Mouse (Mus musculus) CH12.LX (cell line): ENCODE data around the gene Dennd1a. TPM values are rescaled to one million over a fixed set of nuclear protein-coding genes. Genes with fewer than 3 reads are reported as not detected.

Experiments used
- DNase-seq: peaks from one replicate; pipeline ENCODE4 v3.0.0-alpha.2; 2013; ENCODE audit errors: extremely low read depth
- H3K27ac ChIP-seq: 2 replicates; pipeline ENCODE4 v1.5.1; 2012; ENCODE audit warnings: low read depth, mild to moderate bottlenecking, control low read depth, moderate library complexity; ENCODE audit not compliant: insufficient read depth
- H3K27me3 ChIP-seq: replicated peaks from 2 replicates; pipeline ENCODE3; 2012; ENCODE audit warnings: inconsistent platforms
- H3K36me3 ChIP-seq, 2 experiments: replicated peaks in 1 of 2; 2 replicates each; pipeline versions ENCODE3 to v1.6.1; 2012; ENCODE audit warnings: inconsistent platforms in 1 of 2, low read length in 1 of 2, mild to moderate bottlenecking in 1 of 2, mixed read lengths in 1 of 2, moderate library complexity in 1 of 2; ENCODE audit not compliant: control insufficient read depth in 1 of 2, insufficient read depth in 1 of 2
- H3K4me1 ChIP-seq, 2 experiments: 2 replicates each; pipeline ENCODE4 v1.6.1; 2012; ENCODE audit warnings: inconsistent platforms in 1 of 2, moderate library complexity in 1 of 2; ENCODE audit not compliant: insufficient read depth in 2 of 2, control insufficient read depth in 1 of 2
- H3K4me2 ChIP-seq: 2 replicates; pipeline ENCODE4 v1.6.1; 2012; ENCODE audit warnings: low read depth, mild to moderate bottlenecking, control low read depth; ENCODE audit not compliant: poor library complexity, insufficient read depth, severe bottlenecking
- H3K4me3 ChIP-seq, 3 experiments: fragments of 150-350 bp in 1 of 3; sonication (generic) in 1 of 3; replicated peaks in 1 of 3; 2 replicates each; pipeline versions ENCODE3 to v1.5.1; 2011 to 2012; ENCODE audit warnings: low read depth in 2 of 3, low read length in 2 of 3, mild to moderate bottlenecking in 2 of 3, moderate library complexity in 2 of 3, control low read depth in 1 of 3, improper control_type of control experiment in 1 of 3, inconsistent platforms in 1 of 3, mixed read lengths in 1 of 3; ENCODE audit not compliant: poor library complexity in 1 of 3
- H3K79me2 ChIP-seq: replicated peaks from 2 replicates; pipeline ENCODE4 v1.6.1; 2012; ENCODE audit warnings: mild to moderate bottlenecking, moderate library complexity; ENCODE audit not compliant: control insufficient read depth, poor library complexity, insufficient read depth, severe bottlenecking; ENCODE audit errors: extremely low read depth
- H3K9ac ChIP-seq: 2 replicates; pipeline ENCODE4 v1.6.1; 2012; ENCODE audit warnings: low read depth, mild to moderate bottlenecking, control low read depth, moderate library complexity; ENCODE audit not compliant: insufficient read depth
- H3K9me3 ChIP-seq: replicated peaks from 2 replicates; pipeline ENCODE3; 2012; ENCODE audit warnings: low read length, inconsistent platforms, mixed read lengths
- CHD1 ChIP-seq: IDR thresholded peaks from 2 replicates; pipeline ENCODE4 v1.6.1; 2012; ENCODE audit warnings: low read depth, low read length, improper control_type of control experiment, inconsistent platforms
- EP300 ChIP-seq: IDR thresholded peaks from 2 replicates; pipeline ENCODE4 v1.6.1; 2011; ENCODE audit warnings: low read length, improper control_type of control experiment
- GABPA ChIP-seq: IDR thresholded peaks from 2 replicates; pipeline ENCODE4 v1.6.1; 2012; ENCODE audit warnings: low read depth, low read length, improper control_type of control experiment, inconsistent platforms; ENCODE audit not compliant: insufficient replicate concordance
- IRF4 ChIP-seq: IDR thresholded peaks from 2 replicates; pipeline ENCODE4 v1.6.1; 2014; ENCODE audit warnings: low read depth, mild to moderate bottlenecking, inconsistent platforms, low read length, improper control_type of control experiment
- KAT2A ChIP-seq: IDR thresholded peaks from 2 replicates; pipeline ENCODE4 v1.6.1; 2012; ENCODE audit warnings: low read length, improper control_type of control experiment, inconsistent platforms; ENCODE audit not compliant: insufficient replicate concordance
- MEF2A ChIP-seq: IDR thresholded peaks from 2 replicates; pipeline ENCODE4 v1.6.1; 2014; ENCODE audit warnings: low read depth, mild to moderate bottlenecking, inconsistent platforms, low read length, improper control_type of control experiment, borderline replicate concordance
- MYC ChIP-seq: IDR thresholded peaks from 2 replicates; pipeline ENCODE4 v1.6.1; 2011; ENCODE audit warnings: low read depth, mild to moderate bottlenecking, improper control_type of control experiment, low read length
- NRF1 ChIP-seq: IDR thresholded peaks from 2 replicates; pipeline ENCODE4 v1.6.1; 2014; ENCODE audit warnings: low read depth, mild to moderate bottlenecking, inconsistent platforms, low read length, improper control_type of control experiment, moderate library complexity
- RAD21 ChIP-seq: IDR thresholded peaks from 2 replicates; pipeline ENCODE4 v1.6.1; 2011; ENCODE audit warnings: low read depth, mild to moderate bottlenecking, low read length, improper control_type of control experiment, moderate library complexity
- SIN3A ChIP-seq: IDR thresholded peaks from 2 replicates; pipeline ENCODE4 v1.6.1; 2012; ENCODE audit warnings: low read length, improper control_type of control experiment, inconsistent platforms
- TBP ChIP-seq: conservative IDR thresholded peaks from 2 replicates; pipeline ENCODE4 v1.6.1; 2011; ENCODE audit warnings: low read depth, low read length, improper control_type of control experiment
- TCF12 ChIP-seq: IDR thresholded peaks from 2 replicates; pipeline ENCODE4 v1.6.1; 2014; ENCODE audit warnings: low read depth, mild to moderate bottlenecking, inconsistent platforms, low read length, improper control_type of control experiment
- ZMIZ1 ChIP-seq: IDR thresholded peaks from 2 replicates; pipeline ENCODE4 v1.6.1; 2012; ENCODE audit warnings: low read depth, mild to moderate bottlenecking, inconsistent platforms, low read length, improper control_type of control experiment
- dilution Hi-C: fragments of 300-500 bp; cut with MboI; formaldehyde crosslinking; loops from 2 replicates; pipeline ENCODE4 v1.14.3; 2020; ENCODE audit warnings: low sequenced_read_pairs; ENCODE audit not compliant: extremely low pct_unique_long_range_greater_than_20kb, extremely low pct_ligation_motif_present
- in situ Hi-C: fragments of 300-500 bp; cut with MboI; formaldehyde crosslinking; loops from 3 replicates; pipeline ENCODE4 v1.14.3; 2019; ENCODE audit warnings: low sequenced_read_pairs, low pct_ligation_motif_present, low pct_unique_long_range_greater_than_20kb, mixed read lengths
- polyA plus RNA-seq: library from polyadenylated mRNA; unstranded; fragments of >175 nt; gene quantifications from 2 replicates; pipeline ENCODE4 v1.2.1, GENCODE M21; 2012; ENCODE audit warnings: low read depth; ENCODE audit not compliant: insufficient read length
- total RNA-seq, 2 experiments: library from RNA; depleted of rRNA; stranded (reverse); fragments of 300-350 nt in 1 of 2; fragments of >200 nt in 1 of 2; gene quantifications; 2 replicates each; pipeline ENCODE4 v1.2.3; 2012 to 2014

Dennd1a gene
- total and polyA plus RNA-seq, 3 experiments, result 2.7 to 7.3 (median 4.3) TPM

- H3K9me3 ChIP-seq, result no peaks in the 10 kb centered on the region
- H3K79me2 ChIP-seq, result no peaks in the 10 kb centered on the region
- dilution Hi-C loops, result no loop called here
- in situ Hi-C loops, result no loop called here
- no peaks in the 10 kb centered on the region for H3K27me3 ChIP-seq
- no peak for DNase-seq
- no peak overlapping the region for H3K27ac ChIP-seq
- no peak overlapping the region for H3K9ac ChIP-seq
- no peaks in the 10 kb centered on the region for H3K4me1 ChIP-seq
- no peak for TF ChIP-seq TBP
- TF ChIP-seq KAT2A, result no peak
- no peak for TF ChIP-seq IRF4
- H3K36me3 ChIP-seq, result peaks cover 0 to 9% of the 10 kb centered on the region in 2 experiments
- H3K4me2 ChIP-seq, result no peak overlapping the region
- H3K4me3 ChIP-seq, result no peak overlapping the region
These were observed 298.1 kb downstream of the Dennd1a start for GRCm38 (mm10) chr2:37989091-37989490.

GRCm38 (mm10) chr2:37988301-37988700 is 298.9 kb downstream of the Dennd1a start:
- in situ Hi-C loops (no loop called here), dilution Hi-C loops (no loop called here)
- Histone ChIP-seq H3K79me2 (no peaks in the 10 kb centered on the region), H3K36me3 (peaks cover 0 to 7% of the 10 kb centered on the region in 2 experiments), H3K9ac (no peak overlapping the region), H3K27me3 (no peaks in the 10 kb centered on the region), H3K27ac (no peak overlapping the region), H3K9me3 (no peaks in the 10 kb centered on the region), H3K4me2 (no peak overlapping the region), H3K4me1 (no peaks in the 10 kb centered on the region), H3K4me3 (no peak overlapping the region)
- no peak for DNase-seq
- no peak for TF ChIP-seq RAD21
- TF ChIP-seq EP300, result no peak
- TF ChIP-seq TCF12, result no peak
- no peak for TF ChIP-seq NRF1
- no peak for TF ChIP-seq ZMIZ1
- TF ChIP-seq GABPA, result no peak

GRCm38 (mm10) chr2:37985690-37986222 is 301.4 kb downstream of the Dennd1a start:
- no peaks in the 10 kb centered on the region for H3K79me2 ChIP-seq
- DNase-seq, result no peak
- H3K9ac ChIP-seq, result no peak overlapping the region
- H3K36me3 ChIP-seq, result peaks cover 0 to 9% of the 10 kb centered on the region in 2 experiments
- no peaks in the 10 kb centered on the region for H3K9me3 ChIP-seq
- no peak overlapping the region for H3K4me3 ChIP-seq
- H3K4me1 ChIP-seq, result peaks cover 0 to 12% of the 10 kb centered on the region in 2 experiments; a peak in 2 of 4 replicates
- H3K27ac ChIP-seq, result no peak overlapping the region
- H3K27me3 ChIP-seq, result no peaks in the 10 kb centered on the region
- no peak for TF ChIP-seq MYC
- TF ChIP-seq SIN3A, result no peak
- TF ChIP-seq CHD1, result no peak
- no peak for TF ChIP-seq RAD21
- no peak for TF ChIP-seq MEF2A
- in situ Hi-C loops (no loop called here), dilution Hi-C loops (no loop called here)
- no peak overlapping the region for H3K4me2 ChIP-seq
